Mouse (Mus musculus) small intestine, adult 2 months (tissue): ENCODE data around the gene Smtnl1.

Experiments used
- CTCF ChIP-seq: fragments of 200-500 bp; IDR thresholded peaks from 2 replicates; pipeline ENCODE4 v1.5.1; 2012; ENCODE audit warnings: low read depth, mild to moderate bottlenecking, control low read depth, inconsistent platforms, low read length, moderate library complexity, mixed read lengths; ENCODE audit not compliant: insufficient replicate concordance, insufficient read length; ENCODE audit errors: extremely low read depth
- POLR2A ChIP-seq: fragments of 200-500 bp; IDR thresholded peaks from 2 replicates; pipeline ENCODE4 v1.6.1; 2012; ENCODE audit warnings: low read depth, mild to moderate bottlenecking, control low read depth, inconsistent platforms, low read length, moderate library complexity

DNA sequence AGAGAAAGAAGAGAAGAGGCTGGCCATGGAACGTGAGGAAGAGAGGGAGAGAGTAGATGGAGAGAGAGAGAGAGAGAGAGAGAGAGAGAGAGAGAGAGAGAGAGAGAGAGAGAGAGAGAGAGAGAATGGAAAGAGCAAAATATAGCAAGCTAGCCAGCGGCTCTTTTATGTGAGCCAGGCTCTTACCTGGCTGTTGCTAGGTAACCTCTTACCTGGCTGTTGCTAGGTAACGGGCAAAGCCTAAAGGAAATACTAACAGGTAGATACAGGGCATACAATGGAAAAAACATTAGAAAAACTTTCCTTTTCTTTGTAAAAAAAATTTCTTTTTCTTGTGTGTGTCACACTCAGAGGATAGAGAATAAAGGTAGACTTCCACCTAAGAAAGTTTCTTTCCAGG is 44.7 kb downstream of the Smtnl1 start:
- no peak for TF ChIP-seq CTCF
- no peak for TF ChIP-seq POLR2A
